Mouse (Mus musculus) thymus, adult 2 months (tissue): Measurements from ENCODE around the gene Ets1.

ENCODE experiments used
- CTCF ChIP-seq: fragments of 200-500 bp; IDR thresholded peaks from 2 replicates; pipeline ENCODE4 v1.5.1; 2012; ENCODE audit warnings: mild to moderate bottlenecking, control low read depth, low read length, moderate library complexity, borderline replicate concordance; ENCODE audit not compliant: control insufficient read depth, poor library complexity, insufficient read depth; ENCODE audit errors: extremely low read depth
- POLR2A ChIP-seq: fragments of 200-500 bp; IDR thresholded peaks from 2 replicates; pipeline ENCODE4 v1.6.1; 2012; ENCODE audit warnings: mild to moderate bottlenecking, low read length, control low read depth, moderate library complexity; ENCODE audit not compliant: control insufficient read depth, poor library complexity, insufficient read depth; ENCODE audit errors: extremely low read depth

DNA sequence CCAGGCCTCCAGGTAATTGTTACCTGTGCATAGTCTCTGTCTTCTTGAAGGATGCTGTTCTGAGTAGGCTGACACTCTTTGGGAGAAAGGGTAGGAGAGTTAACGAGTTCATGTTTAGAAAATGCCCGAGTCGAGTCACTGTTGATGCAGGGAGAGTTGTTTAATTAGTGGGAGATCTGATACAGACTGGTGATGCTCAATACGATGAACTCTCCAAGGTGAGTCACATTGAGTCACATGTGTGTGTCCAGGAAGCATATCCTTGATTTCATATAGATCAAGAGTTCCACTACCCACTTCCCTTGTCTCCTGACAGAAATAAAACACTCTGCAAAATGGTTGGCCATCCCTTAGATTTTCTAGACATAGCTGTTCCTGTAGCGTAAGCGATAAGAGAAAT is 72.5 kb downstream of the Ets1 start:
- TF ChIP-seq CTCF (no peak), POLR2A (no peak)
